Mouse (Mus musculus): ENCODE measurements around the gene Tmem19.
"Not testable (repeated sequence)": the region's sequence is repeated elsewhere in the genome, so short reads cannot be mapped to it uniquely, and the experiment has no call there.

Tmem19 gene

DNA sequence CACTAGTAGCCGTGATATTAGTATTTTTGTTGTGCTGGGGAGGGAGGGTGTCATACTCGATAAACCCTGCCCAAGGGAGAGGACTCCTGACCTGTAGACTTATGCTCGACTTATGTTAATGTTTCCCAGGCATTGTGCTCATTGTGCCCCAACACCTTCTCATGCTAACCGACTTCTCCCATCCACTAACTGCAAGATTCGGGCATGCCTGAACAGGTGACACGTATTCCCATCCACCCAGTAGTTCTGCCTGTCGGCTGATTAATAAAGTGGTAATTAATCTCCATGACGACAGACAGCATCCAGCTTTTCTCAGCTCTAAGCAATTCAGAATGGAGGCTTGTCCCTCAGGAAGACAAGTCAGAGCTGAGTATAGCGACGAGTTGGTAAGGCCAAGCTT lies 13.3 kb downstream of the Tmem19 start:
- DNase-seq (ENCODE audit: low read depth, low spot score), result no peak

DNA sequence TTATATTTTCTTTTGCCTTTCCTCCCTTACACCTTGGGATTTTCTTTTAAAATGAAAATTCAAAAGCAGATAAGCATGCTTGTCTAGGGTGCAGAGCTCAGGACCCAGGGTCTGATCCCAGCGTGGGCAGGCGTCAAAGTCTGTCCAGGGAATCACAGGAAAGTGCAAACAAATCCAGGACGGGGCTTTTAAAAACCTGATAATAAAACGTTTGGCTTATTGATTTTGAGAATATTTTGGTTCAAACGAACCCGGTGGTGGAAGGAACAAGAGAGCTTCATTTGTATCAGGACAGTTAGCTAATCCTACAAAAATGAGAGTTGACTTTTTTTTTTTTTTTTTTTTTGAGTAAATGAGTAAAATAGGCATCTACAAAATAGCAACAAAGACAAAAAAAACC lies 14.2 kb downstream of the Tmem19 start:
- no peak for DNase-seq (ENCODE audit: low read depth, low spot score)

DNA sequence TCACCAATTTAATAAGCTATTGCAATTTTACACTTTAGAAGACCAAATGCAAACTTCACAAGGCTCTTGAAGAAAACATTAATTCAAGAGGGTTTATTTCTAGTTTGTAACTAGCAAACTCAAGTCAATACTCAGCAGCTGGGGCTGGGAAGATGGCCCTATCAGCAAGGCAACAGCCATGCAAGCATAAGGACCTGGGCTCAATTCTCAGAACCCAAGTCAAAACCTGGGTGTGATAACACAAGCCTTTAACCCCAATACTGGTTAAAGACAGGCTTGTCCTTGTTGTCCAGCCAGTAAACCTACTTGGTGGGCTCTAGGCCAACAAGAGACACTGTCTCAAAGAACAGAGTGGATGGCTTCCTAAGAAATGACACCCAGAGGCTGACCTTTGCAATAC lies 15.9 kb downstream of the Tmem19 start:
- no peak for DNase-seq (ENCODE audit: low read depth, low spot score)

DNA sequence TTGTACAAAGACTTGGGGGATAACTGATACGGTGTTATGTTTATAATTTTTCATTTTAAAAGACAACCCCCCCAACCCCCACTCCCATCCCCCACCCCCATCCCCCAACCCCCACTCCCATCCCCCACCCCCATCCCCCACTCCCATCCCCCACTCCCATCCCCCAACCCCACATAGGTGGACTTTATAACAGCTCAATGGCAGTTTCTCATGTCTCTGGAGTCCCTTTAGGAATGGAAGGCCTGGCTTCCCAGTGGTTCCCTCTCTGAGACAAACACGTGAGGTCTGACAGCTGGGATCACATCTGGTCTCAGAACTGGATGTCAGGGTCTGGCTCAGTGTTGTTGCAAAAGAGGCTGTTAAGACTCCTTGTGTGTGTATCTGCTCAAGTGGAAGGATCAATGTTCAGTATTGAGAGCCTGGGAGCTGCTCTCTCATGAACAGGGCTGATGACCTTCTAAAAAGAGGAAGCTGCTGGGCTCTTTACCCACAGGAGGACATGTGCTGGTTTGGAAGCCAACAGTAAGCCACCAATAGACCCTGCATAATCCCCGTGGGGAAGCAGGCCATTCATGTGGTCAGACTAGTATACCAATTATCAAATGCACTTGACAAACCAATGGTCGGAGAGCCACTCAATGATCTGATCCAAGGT lies 19.4 kb downstream of the Tmem19 start:
- DNase-seq (ENCODE audit: low read depth, low spot score), result no peak

DNA sequence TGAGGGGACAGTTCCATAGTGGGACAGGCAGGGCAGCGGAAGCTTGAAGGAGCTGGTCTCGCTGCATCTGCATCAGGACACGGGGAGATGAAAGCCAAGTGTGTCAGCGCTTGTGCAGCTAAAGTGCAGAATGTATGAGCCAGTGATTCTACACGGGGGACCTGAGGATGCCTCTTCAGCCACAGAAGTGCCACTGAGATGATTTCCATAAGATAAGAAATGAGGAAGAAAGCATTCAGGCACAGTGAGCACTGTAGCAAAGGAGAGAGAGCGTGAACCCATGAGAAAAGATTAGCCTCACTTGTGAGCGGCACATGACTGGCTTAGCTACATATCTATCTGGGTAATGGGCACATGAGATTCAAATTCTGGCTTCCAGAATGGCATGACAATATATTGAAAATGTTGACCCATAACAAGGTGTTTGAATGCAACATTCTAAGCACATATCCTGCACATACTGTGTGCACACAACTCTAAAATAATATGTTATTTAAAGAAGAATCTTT lies 22.4 kb downstream of the Tmem19 start:
- no peak for DNase-seq (ENCODE audit: low read depth, low spot score)

DNA sequence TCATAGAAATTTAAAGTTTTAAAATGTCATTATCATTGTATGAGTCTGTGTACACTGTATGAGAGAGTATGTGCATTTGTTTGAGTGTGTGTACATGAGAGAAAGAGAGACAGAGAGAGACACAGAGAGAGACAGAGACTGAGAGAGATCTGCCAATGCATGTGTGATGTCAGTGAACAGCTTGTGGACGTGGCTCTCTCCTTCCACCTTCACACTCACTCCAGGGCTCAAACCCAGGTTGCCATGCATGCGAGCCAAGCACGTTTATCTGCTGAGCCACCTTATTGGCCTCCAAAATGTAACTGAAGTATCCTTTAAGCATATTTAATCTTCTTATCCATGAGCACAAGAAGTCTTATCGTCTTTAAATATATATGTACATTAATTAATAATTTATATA lies 25.4 kb downstream of the Tmem19 start:
- DNase-seq (ENCODE audit: low read depth, low spot score), result no peak

DNA sequence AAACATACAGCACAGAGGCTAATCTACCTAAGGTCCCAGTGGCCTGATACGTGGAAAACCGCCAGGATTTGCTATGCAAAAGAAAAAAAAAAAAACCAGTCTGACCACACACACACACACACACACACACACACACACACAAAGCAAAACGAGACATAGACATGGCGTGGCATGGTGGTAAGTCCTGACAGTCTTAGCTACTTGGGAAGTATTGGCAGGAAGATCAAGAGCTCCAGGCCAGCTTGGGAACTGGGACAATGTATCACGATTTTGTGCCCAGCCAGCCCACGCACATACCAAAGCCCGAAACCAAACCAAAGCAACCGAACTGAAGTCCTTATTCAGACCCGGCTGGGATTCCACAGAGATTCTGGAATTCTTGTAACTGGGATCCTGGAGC lies 28.8 kb downstream of the Tmem19 start:
- DNase-seq (ENCODE audit: low read depth, low spot score), result no peak

DNA sequence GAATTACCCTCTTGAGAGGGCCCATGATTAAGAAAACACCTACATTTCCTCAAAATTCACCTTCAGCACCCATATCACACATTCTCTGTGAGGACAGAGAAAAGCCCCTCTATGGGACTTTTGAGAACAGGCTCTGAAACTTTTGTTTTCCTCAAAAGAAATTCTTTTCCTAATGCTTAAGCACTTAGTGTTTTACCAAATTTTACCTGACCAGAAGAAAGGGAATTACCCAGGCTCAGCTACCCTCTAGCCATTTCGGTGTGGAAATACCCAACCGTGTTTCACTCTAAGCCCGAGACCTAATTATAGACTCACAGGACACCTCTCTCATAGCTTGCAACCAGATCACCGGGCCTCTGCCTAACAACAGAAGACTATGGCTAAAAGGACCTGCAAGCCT lies 29.3 kb downstream of the Tmem19 start:
- no peak for DNase-seq (ENCODE audit: low read depth, low spot score)

DNA sequence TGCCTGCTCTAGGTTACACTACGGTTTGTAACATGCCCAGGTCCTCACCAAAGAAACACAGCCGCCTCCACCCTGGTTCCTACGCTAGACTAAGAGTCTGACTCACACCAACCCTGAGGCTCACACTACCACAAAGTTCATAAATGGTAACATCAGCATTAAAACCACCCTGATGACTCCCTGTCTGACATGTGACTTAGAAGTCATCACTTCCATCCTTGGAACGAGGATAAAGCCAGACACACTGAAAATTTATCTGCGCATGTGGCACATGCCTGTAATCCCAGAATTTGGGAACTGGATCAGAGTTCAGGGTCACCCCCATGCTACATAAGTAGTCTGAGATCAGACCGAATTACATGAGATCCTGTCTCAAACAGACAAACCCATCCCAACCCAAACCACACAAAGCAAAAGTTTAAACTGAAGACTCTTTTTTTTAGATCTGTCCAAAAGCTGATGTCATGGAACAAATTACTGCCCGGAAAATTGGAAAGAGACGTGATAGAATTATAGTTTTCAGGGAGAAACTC lies 29.8 kb downstream of the Tmem19 start:
- DNase-seq (ENCODE audit: low read depth, low spot score), result no peak

DNA sequence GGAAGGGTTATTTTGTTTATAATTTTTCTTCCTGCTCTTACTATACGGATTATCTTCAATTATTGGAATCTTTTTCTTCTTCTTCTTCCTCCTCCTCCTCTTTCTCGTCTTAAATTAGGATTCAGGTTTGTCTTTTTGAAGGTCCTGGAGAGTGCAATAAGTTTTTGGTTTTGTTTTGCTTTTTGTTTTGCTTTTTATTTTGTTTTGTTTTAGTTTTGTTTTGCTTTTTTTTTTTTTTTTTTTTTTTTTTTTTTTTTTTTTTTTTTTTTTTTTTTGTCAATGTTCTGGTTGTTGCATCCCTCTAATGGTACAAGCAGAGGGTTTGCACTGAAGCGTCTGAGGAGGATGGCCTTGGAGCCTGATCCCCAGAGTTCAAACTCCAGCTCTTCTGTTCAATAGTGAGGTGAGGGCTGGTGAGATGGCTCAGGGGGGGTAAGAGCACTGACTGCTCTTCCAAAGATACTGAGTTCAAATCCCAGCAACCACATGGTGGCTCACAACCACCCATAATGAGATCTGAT lies 33.2 kb downstream of the Tmem19 start:
- no peak for DNase-seq (ENCODE audit: low read depth, low spot score)

DNA sequence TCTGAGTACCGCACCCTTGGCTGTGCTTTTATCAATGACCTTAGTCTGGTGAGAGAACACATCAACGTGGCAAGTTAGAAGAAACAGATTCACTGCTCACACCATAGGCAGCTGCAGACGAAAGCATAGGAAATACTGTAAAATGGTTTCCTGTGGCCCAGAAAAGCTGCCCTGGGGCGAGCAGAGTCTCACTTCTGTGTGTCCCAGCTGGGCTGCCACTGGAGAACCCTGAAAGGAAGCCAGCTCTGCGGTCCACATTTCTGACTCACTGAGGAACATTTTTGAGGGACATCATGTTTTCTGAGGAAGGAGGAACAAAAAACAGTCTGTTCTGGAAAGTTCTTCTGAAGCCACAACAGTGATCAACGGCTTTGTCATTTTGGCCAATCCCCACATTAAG lies 33.8 kb downstream of the Tmem19 start:
- no peak for DNase-seq (ENCODE audit: low read depth, low spot score)

DNA sequence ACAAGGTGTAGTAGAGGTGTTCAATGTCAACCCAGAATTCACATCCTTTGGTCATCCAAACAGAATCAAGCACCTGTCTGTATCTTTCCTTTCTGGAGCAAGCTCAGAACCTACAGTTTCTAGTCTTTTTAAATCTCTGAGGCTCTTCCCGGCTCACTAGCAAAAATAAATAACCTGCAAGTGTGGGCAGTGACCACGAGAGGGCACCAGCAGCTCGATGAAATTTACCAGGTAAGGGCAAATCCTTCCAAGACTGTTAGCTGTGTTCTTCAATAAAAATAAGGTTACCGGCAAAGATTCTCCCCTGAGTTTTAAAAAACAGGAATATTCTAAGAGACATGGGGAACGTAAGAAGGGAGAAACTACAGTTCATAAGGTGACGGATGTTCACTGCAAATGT lies 39.0 kb downstream of the Tmem19 start:
- DNase-seq (ENCODE audit: low read depth, low spot score), result peak; percentile 80

DNA sequence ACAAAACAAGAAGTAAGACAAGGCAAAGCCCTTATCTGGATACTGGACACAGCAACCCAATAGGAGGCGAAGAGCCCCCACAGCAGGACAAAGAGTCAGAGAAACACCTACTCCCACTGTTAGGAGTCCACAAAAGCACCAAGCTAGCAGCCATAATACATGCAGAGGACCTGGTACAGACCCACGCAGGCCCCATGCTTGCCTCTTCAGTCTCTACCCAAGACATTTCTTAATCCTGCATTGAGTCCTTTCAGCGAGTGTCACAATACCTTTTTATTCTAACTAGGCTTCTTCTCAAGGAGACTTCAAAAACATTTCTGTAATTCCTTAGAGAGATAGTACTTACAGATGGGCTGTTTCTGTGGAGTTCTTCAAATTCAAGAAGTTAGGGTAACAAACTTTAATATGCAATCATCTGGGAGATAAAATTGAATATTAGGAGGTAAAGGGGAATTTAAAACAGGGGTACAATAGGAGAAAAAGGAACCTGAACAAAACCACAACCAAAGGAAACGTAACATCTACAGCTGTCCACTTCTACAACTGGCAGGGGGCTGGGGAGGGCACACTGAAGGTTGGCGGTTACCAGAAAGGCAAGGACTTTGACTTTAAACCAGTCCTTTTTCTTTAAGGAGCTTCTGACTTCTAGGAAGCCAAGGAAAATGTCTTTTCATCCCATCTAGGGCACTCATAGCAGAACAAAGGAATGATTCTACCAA lies 40.8 kb downstream of the Tmem19 start:
- no peak for DNase-seq (ENCODE audit: low read depth, low spot score)

DNA sequence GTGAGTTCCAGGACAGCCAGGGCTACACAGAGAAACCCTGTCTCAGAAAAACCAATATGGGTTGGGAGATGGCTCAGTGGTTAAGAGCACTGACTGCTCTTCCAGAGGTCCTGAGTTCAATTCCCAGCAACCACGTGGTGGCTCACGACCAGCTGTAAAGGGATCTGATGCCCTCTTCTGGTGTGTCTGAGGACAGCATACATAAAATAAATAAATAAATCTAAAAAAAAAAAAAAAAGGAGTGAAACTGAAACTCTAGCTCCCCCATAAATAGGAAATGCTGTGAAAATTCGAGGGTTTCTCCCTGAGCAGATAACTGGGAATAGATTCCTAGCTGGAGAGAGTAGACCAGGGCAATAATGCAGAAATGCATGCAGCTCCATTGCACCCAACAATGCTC lies 43.9 kb downstream of the Tmem19 start:
- DNase-seq (ENCODE audit: low read depth, low spot score), result not testable (repeated sequence)

DNA sequence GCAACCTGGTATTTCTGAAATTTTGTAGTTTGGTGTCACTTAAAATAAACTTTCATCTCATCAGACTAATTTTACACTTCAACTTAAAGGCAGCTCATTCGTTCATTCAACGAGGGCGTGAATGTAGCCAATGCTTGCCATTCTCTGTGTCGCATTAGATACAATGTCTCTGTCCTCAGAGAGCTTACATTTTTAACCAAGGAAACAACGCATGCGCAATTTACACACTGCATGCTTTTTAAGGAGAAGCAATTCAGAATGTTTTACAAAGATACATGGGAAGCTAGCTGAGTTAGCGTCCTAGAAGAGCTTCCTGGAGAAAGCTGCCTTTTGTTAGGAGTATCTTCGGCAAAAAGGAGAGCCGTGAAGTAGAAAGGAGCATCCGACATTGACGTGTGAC lies 46.0 kb downstream of the Tmem19 start:
- peak; percentile 28 for DNase-seq (ENCODE audit: low read depth, low spot score)

DNA sequence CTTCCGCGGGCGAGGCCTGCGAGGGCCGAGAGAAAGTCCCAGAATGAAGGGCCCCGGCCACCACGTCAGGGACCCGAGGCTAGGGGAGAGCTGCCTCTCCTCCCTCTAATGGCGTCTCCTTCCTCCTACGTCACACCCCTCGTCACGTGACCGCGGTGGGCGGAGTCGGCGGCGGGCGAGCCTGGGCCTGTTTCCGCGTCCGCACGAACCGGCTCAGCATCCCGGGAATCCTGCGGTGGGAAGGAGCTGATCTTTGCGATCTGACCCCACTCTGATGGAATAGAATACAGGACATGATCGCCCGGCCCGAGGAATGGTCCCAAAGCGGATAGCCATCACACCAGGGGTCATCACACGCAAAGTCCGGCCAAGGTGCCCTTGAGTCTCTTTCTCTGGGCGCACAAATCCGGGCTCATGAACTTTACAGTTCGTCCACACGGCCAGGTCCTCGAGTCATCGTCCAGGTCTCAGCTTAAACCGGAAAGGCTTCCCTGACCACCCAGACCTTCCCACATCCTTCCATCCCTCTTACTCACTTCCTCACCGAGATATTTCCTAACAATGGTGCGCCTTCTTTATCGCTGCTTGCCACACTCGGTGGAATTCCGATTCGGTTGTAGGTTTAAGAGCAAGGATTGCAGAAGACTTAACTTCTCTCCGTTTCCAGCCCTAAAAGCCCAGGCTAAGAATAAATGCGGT lies 46.7 kb downstream of the Tmem19 start, which contains the start of gene Rab21:
Gene Rab21, minus strand, starts transcription at position 122 of the 699 bp plus-strand sequence.
- DNase-seq (ENCODE audit: low read depth, low spot score), result peak; percentile 95

DNA sequence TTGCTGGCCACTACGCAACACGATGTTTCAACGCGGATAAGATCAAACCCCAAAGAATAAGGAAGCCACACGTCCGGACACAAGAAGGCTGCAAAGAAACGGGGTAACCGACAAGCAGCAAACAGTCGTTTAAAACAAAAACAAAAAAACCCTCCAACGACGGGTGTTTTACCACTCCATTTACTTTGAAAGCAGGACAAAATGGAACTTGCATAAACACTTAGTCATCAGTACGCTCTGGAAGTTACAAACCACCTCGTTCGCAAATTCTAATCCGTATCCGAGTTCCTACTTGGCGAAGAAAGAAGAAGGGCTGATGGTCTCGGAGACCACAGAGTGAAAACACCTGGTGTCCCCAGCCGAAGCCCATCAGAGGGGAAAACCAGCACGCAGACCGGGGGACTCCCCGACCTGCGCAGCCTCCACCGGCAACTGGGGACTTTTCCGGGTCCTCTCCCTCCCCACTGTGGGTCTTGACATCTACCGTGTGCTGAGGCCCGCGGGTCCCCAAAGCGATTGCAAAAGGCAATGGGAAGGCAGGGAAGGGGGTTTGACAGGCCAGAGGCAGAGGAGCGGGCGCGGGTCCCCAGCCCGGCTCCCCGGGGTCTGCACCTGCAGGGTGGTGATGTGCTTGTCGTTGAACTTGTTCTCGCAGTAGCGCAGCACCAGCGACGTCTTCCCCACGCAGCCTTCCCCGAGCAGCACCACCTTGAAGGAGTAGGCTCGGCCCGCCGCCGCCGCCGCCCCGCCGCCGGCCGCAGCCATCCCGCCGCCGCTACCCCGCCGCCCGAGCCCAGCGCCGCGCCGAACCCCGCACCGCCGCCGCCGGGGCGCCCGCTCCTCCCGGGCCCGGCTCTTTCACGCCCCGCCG lies 47.5 kb downstream of the Tmem19 start:
- peak; percentile 29 for DNase-seq (ENCODE audit: low read depth, low spot score)

DNA sequence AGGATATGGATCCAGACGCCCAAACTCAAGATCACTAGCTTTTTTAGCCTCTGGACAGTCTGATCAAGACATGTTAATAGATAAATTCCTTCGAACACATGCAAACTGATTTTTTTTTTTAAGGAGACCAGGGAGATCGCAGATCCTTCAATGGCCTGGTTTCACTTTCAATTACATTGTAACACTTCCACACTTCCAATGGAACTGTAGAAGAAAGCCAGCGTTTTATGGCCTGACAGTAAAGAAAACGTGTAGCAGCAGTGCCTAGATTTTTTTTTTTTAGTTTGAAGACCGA lies 48.1 kb downstream of the Tmem19 start:
- no peak for DNase-seq (ENCODE audit: low read depth, low spot score)

DNA sequence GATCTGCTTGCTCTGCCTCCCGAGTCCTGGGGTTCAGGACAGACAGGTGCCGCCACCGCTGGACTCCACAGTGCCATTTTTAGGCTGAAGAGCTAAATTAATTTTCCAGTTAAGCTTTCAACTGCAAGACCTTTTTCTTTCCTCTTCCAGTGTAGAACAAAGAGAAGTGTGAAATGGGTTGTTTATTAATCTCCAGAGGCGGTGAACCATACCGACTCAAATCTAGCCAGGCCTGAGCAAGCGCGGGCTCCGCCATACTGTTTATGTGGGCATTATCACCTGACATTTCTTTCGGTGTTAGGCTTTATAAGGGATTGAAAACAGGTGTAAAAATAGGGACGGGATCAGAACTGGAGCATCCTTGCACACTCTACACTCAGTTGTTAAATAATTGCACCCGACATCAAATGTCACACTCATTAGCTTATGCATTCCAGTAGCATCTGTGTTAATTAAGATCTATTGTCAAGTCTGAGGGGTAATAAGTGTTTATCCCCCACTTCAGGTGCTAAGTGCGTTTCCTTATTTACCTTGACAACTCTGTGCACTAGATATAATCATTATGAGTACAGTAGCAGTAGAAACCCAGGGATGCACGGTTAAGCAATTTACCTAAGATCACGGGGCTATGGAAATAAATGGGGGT lies 48.5 kb downstream of the Tmem19 start:
- no peak for DNase-seq (ENCODE audit: low read depth, low spot score)

DNA sequence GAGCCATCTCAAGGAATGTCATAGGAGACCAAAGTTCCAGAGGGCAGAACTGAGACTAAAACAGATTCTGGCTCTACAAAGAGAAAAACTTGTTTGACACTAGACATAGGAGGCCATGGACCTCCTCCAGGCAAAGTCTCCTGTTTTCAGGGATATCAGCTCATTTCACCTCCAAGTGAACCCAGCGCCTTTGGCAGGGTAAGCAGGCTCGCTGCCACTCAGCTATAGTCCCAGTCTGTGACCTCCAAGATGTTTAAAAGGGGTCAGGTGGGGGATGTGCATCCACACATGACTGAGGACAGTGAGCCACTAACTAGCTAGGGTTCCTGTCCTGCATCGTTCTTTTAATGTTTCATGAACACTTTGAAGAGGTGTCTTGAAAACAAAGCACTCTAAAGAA lies 49.6 kb downstream of the Tmem19 start:
- DNase-seq (ENCODE audit: low read depth, low spot score), result peak; percentile 48

DNA sequence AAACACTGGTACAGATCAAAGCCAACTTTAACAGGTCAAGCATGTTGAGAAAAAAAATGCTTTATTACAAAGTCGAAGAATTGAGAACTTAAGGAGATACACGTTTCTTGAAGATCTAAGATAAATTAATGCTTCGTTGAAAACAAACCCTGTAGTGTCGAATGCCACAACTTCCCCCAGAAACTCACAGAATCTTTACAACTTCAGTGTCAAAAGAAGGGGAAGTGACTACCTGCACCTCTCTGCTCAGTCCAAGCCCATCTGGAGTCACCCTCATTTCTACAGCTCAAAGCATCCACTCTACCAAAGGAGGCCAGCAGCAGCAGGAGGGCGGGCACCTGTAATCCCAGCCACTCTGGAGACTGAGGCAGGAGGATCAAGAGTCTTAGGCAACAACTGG lies 50.1 kb downstream of the Tmem19 start:
- DNase-seq (ENCODE audit: low read depth, low spot score), result no peak

All from ZHBTc4 (cell line).